Mouse (Mus musculus): ENCODE results near the gene Nsf. TPM values are rescaled to one million over a fixed set of nuclear protein-coding genes. Genes with fewer than 3 reads are reported as not detected.

The Nsf gene
- polyA plus RNA-seq, 1 experiment = 37.5 TPM

DNA sequence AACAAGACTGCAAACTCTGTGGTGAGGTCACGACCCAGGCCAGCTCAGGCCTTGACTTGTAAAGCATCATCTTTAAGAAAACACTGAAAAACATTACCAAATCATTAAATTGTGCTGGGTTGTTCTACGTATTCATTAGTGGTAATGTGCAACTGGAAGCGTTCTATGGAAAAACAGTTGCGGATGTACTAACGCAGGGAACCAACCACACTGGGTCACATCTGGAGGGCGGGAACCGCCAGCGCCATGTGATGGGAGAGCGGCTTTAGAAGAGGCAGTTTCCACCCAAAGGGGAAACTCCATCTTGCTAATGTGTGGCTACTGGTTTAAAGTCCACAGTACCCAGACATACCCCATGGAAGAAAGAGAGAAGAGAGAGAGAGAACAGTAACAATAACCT lies 123.4 kb downstream of the Nsf start:
- Histone ChIP-seq H3K27ac (ENCODE audit: insufficient read depth, low read length) (no peak overlapping the region), H3K4me1 (ENCODE audit: control insufficient read depth, insufficient read depth, low read length) (no peaks in the 10 kb centered on the region), H3K4me3 (ENCODE audit: insufficient read depth, low read length) (no peak overlapping the region)
- TF ChIP-seq POLR2A (IDR thresholded peaks at IDR 0.05; ENCODE audit: low read depth, low read length) (no peak), CTCF (IDR thresholded peaks at IDR 0.05; ENCODE audit: borderline replicate concordance, insufficient read depth, low read length) (no peak)

DNA sequence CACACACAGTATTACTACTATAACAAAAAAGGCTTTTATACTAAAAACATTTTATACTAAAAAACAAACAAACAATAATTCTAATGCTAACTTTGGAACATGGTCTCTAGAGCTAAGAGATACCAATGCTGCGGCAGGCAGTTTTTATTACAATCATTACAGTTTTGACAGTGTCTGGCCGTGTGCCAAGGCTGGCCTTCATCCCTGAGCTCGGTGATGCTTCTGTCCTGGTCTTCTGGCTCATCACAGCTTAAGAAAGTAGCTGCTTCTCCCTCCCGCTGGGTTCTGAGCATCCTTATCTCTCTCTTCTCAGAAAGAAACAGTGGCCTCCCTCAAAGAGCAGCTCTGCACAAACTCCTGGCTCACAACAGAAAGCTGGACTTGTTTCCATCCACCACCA lies 123.9 kb downstream of the Nsf start:
- no peak for TF ChIP-seq POLR2A (IDR thresholded peaks at IDR 0.05; ENCODE audit: low read depth, low read length)
- no peak for TF ChIP-seq CTCF (IDR thresholded peaks at IDR 0.05; ENCODE audit: borderline replicate concordance, insufficient read depth, low read length)
- no peaks in the 10 kb centered on the region for H3K4me1 ChIP-seq (ENCODE audit: control insufficient read depth, insufficient read depth, low read length)
- no peak overlapping the region for H3K27ac ChIP-seq (ENCODE audit: insufficient read depth, low read length)
- no peak overlapping the region for H3K4me3 ChIP-seq (ENCODE audit: insufficient read depth, low read length)

DNA sequence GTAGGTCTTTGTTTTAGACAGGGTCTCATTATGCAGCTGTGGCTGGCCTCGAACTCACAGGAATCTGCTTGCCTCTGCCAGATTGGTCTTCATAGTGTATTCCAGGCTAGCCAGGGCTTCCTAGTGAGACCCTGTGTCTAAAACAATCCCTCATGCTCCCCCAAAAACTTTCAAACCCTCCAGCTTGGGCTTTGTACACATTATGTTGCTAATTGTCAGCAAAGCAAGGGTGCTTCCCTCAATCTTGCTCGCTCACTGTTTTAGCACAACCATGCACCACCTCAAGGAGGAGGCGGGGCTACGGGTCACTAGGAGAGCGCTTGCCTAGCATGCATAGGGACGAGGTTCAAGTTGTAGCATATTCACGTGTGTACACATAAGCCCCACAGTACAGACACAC lies 125.0 kb downstream of the Nsf start:
- TF ChIP-seq CTCF (IDR thresholded peaks at IDR 0.05; ENCODE audit: borderline replicate concordance, insufficient read depth, low read length) (no peak), POLR2A (IDR thresholded peaks at IDR 0.05; ENCODE audit: low read depth, low read length) (no peak)
- Histone ChIP-seq H3K27ac (ENCODE audit: insufficient read depth, low read length) (no peak overlapping the region), H3K4me1 (ENCODE audit: control insufficient read depth, insufficient read depth, low read length) (no peaks in the 10 kb centered on the region), H3K4me3 (ENCODE audit: insufficient read depth, low read length) (no peak overlapping the region)

DNA sequence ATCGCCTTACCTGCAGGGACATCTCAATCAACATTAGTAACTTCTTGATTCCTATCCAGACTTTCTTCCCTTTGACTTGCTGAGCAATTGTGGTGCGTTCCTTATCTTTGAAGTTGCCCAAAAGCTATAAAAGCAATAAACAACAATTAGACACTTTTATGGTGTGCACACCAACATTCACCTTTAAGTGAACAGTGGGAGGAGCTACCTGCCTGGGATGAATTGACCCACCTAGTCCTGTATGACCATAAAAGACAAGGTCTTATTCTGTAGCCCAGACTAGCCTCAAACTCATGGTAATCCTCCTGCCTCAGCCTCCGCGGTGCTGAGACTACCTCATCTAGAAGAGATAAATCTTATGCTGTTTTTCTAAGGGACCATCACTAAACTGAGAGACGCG lies 126.7 kb downstream of the Nsf start:
- TF ChIP-seq POLR2A (IDR thresholded peaks at IDR 0.05; ENCODE audit: low read depth, low read length) (no peak), CTCF (IDR thresholded peaks at IDR 0.05; ENCODE audit: borderline replicate concordance, insufficient read depth, low read length) (no peak)
- Histone ChIP-seq H3K4me1 (ENCODE audit: control insufficient read depth, insufficient read depth, low read length) (no peaks in the 10 kb centered on the region), H3K27ac (ENCODE audit: insufficient read depth, low read length) (no peak overlapping the region), H3K4me3 (ENCODE audit: insufficient read depth, low read length) (no peak overlapping the region)

DNA sequence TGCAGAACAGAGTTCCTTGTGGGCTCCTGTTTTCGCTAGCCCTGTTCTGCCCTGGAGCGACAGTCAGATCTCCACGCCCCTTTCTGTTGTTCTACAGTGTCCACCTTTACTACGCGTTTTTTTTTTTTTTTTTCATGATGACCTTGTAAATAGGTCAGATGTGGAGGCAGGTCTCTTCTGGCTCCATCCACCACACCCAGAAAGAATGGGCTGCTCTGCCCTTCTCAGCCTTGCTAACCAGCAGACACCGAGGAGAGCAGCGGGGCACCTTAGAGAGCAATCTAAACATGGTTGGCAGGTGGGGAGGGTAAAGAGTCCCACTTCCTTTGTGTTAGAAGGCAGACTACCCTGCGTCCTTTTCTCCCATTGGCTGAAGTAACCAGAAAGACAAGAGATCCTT lies 137.1 kb downstream of the Nsf start:
- Histone ChIP-seq H3K27ac (ENCODE audit: insufficient read depth, low read length) (no peak overlapping the region), H3K4me3 (ENCODE audit: insufficient read depth, low read length) (no peak overlapping the region), H3K4me1 (ENCODE audit: control insufficient read depth, insufficient read depth, low read length) (no peaks in the 10 kb centered on the region)
- TF ChIP-seq CTCF (IDR thresholded peaks at IDR 0.05; ENCODE audit: borderline replicate concordance, insufficient read depth, low read length) = no peak
- TF ChIP-seq POLR2A (IDR thresholded peaks at IDR 0.05; ENCODE audit: low read depth, low read length) = no peak

DNA sequence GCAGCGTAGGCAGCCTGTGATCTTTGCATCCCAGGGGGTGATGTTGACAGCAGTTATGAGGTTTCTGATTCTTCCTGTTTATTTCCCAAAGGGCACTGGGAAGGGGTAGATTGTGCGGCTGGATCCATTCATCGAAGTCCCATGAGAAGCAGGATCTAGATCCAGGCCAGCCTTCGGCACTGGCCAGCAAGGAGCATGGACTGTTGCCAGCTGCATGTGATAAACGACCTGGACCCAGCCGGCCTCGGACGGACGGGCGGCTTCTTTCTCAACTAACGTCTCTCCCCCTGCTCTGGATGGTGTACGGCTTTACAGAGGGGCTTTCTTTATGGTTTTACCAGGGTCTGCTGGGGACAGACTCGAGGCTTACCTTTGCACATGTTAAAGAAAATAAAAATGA lies 137.9 kb downstream of the Nsf start:
- no peaks in the 10 kb centered on the region for H3K4me1 ChIP-seq (ENCODE audit: control insufficient read depth, insufficient read depth, low read length)
- H3K27ac ChIP-seq (ENCODE audit: insufficient read depth, low read length) = no peak overlapping the region
- TF ChIP-seq CTCF (IDR thresholded peaks at IDR 0.05; ENCODE audit: borderline replicate concordance, insufficient read depth, low read length) (no peak), POLR2A (IDR thresholded peaks at IDR 0.05; ENCODE audit: low read depth, low read length) (no peak)
- no peak overlapping the region for H3K4me3 ChIP-seq (ENCODE audit: insufficient read depth, low read length)

DNA sequence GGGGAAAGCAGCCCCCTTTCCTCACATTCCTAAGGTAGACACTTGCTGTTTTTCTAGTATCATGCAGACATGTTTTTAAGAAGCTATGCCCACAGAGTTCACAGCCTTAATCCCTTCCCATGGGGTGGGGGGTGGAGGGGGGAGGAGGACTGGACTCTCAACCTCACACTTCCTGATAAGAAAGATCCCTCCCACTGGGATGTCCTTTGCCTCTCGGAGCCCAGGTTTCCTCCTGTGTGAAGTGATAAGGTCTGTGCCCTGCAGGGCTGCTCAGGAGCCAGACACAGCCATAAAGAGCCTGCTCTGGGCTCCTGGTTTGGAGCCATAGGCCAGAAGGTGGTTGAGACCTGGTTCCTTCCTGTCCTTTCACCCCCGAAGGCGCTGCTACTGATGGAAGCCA lies 139.0 kb downstream of the Nsf start:
- Histone ChIP-seq H3K4me3 (ENCODE audit: insufficient read depth, low read length) (no peak overlapping the region), H3K27ac (ENCODE audit: insufficient read depth, low read length) (no peak overlapping the region), H3K4me1 (ENCODE audit: control insufficient read depth, insufficient read depth, low read length) (no peaks in the 10 kb centered on the region)
- TF ChIP-seq CTCF (IDR thresholded peaks at IDR 0.05; ENCODE audit: borderline replicate concordance, insufficient read depth, low read length) = no peak
- TF ChIP-seq POLR2A (IDR thresholded peaks at IDR 0.05; ENCODE audit: low read depth, low read length) = no peak

DNA sequence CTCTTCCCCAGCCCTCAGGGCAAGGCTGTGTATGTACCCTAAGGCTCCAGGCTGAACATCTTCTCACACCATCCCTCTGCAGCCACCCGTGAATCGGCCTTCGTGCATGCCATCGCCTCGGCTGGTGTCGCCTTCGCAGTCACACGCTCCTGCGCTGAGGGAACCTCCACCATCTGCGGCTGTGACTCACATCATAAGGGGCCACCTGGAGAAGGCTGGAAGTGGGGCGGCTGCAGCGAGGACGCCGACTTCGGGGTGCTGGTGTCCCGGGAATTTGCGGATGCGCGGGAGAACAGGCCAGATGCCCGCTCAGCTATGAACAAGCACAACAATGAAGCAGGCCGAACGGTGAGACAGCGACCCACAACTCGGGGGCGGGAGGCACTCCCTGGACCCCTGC lies 142.6 kb downstream of the Nsf start:
- Histone ChIP-seq H3K4me3 (ENCODE audit: insufficient read depth, low read length) (no peak overlapping the region), H3K27ac (ENCODE audit: insufficient read depth, low read length) (no peak overlapping the region), H3K4me1 (ENCODE audit: control insufficient read depth, insufficient read depth, low read length) (no peaks in the 10 kb centered on the region)
- TF ChIP-seq POLR2A (IDR thresholded peaks at IDR 0.05; ENCODE audit: low read depth, low read length) (no peak), CTCF (IDR thresholded peaks at IDR 0.05; ENCODE audit: borderline replicate concordance, insufficient read depth, low read length) (no peak)

DNA sequence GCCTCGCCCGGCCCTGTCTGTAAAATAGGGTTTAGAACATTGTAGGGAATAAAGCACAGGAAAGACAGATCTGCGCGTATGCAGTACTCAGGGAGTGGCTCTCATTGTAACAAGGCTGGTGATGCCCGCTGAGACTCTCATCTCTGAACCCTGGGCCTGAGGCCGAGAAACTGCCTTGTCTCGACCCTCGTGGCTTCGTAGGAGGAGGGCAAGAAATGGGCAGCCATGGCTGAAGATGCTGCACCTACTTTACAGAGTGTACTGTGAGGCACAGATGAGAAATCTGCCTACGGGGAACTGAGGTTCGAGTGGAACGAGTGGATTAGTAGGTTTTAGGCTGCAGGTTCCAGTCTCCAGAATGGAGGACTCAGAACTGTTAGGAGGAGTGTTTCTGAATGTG lies 143.2 kb downstream of the Nsf start:
- Histone ChIP-seq H3K4me3 (ENCODE audit: insufficient read depth, low read length) (no peak overlapping the region), H3K27ac (ENCODE audit: insufficient read depth, low read length) (no peak overlapping the region), H3K4me1 (ENCODE audit: control insufficient read depth, insufficient read depth, low read length) (no peaks in the 10 kb centered on the region)
- TF ChIP-seq CTCF (IDR thresholded peaks at IDR 0.05; ENCODE audit: borderline replicate concordance, insufficient read depth, low read length) (no peak), POLR2A (IDR thresholded peaks at IDR 0.05; ENCODE audit: low read depth, low read length) (no peak)

DNA sequence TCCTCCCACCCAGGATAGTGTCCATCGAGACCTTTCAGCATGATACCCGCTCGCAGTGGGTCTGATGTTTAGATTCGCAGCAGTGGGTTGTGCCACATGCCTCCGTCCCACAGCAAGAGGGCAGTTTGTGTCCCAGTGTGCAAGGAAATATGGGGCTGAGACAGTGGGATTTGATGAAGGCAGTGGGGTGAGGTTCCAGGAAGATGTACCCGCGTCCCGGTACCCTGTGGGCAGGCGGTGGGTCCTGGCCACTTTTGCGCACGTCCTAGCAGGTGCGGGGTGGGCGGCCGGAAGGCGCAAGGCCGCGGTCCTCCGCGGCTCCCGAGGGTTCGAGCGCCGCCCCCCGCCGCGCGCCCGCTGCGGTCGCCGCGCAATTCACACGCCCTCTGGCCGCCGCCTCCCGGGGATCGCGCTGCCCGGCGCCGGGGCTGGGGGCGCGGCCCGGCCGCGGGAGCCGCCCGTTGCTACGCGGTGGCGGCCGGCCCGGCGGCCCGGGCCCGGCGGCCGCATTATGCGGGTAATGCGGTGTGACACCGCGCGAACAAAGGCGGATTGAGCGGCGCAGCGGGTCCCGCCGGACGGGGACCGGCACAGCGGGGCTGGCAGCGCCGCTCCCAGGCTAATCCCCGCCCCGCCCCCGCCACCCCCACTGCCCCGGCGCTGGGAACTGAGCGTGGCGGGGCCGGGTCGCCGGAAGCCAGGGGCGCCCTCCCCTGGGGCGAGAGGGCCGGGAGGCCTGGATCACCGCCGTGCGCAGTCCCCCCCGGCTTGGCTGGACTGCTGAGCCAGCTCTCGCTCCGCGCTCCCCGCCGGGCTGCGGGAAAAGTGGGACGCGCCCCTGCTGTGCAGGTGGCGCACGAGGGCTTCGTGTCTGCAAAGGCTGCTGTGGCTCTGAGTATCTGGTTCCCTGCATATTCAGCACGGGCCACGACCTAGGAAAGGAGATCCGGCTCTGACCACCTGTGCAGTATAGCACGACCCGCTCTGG lies 144.0 kb downstream of the Nsf start:
- no peak for TF ChIP-seq CTCF (IDR thresholded peaks at IDR 0.05; ENCODE audit: borderline replicate concordance, insufficient read depth, low read length)
- no peak for TF ChIP-seq POLR2A (IDR thresholded peaks at IDR 0.05; ENCODE audit: low read depth, low read length)
- H3K27ac ChIP-seq (ENCODE audit: insufficient read depth, low read length) = no peak overlapping the region
- peak overlapping the region; percentile 40 for H3K4me3 ChIP-seq (ENCODE audit: insufficient read depth, low read length)
- H3K4me1 ChIP-seq (ENCODE audit: control insufficient read depth, insufficient read depth, low read length) = no peaks in the 10 kb centered on the region

All from embryonic fibroblast, embryonic 13.5 days (primary cell).